Mouse (Mus musculus): ENCODE results near the gene 1110057P08Rik.
"Not testable (repeated sequence)": the region's sequence is repeated elsewhere in the genome, so short reads cannot be mapped to it uniquely, and the experiment has no call there.

1110057P08Rik gene

DNA sequence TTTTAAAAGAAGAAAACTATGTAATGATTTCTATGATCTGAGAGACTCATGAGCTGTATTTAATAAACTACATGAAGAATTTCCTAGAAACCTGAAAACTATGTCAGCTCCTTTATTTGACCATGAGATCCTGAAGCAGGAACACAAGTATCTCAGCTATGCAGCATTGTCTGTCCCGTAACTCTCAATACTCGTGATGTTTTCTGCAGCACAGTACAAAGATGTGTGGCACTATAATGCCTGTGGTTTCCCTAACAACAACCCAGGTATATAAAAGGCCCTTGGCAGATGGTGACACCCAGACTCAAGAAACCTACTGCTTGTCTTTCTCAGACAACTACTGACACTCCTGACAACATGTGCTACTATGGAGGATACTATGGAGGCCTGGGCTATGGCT, at the start of gene 1110057P08Rik:
Gene 1110057P08Rik, plus strand, starts transcription at position 301 of the 400 bp plus-strand sequence.
- no peak for DNase-seq

DNA sequence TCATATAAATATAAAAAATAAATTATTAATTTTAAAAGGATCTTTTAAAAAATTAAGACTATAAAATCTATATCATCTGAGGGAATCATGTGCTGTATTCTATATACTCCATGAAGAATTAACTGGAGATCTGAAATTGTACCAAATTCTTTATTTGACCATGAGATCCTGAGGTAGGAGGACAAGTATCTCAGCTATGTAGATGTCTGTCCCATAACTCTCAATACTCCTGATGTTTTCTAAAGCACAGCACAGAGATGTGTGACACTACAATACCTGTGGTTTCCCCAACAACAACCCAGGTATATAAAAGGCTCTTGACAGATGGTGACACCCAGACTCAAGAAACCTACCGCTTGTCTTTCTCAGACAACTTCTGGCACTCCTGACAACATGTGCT, 34.0 kb upstream of the 1110057P08Rik start, which contains the start of gene Gm6358:
Gene Gm6358, plus strand, starts transcription at position 301 of the 400 bp plus-strand sequence.
- no peak for DNase-seq

DNA sequence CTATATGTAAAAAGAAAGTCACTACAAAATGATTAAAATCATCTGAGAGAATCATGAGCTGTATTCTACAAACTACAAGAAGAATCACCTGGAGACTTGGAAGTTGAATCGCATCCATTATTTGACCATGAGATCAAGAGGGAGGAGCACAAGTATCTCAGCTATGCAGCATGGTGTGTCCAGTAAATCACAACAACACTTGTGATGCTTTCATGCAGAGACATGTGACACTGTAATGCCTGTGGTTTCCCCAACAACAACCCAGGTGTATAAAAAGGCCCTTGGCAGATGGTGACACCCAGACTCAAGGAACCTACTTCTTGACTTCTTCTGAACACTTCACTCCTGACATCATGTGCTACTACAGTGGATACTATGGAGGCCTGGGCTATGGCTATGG, 23.7 kb upstream of the 1110057P08Rik start, which contains the start of gene Gm10061:
Gene Gm10061, plus strand, starts transcription at position 301 of the 400 bp plus-strand sequence.
- no peak for DNase-seq

DNA sequence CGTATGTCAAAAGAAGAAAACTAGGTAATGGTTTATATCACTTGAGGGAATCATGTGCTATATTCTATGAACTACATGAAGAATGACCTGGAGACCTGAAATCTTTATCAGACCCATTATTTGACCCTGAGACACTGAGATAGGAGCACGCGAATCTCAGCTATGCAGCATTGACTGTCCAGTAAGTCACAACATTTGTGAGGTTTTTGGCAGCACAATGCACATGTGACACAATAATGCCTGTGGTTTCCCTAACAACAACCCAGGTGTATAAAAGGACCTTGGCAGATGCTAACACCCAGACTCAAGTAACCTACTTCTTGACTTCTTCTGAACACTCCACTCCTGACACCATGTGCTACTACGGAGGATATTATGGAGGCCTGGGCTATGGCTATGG, 16.9 kb upstream of the 1110057P08Rik start, which contains the start of gene Gm9789:
Gene Gm9789, plus strand, starts transcription at position 301 of the 400 bp plus-strand sequence.
- DNase-seq, result no peak

DNA sequence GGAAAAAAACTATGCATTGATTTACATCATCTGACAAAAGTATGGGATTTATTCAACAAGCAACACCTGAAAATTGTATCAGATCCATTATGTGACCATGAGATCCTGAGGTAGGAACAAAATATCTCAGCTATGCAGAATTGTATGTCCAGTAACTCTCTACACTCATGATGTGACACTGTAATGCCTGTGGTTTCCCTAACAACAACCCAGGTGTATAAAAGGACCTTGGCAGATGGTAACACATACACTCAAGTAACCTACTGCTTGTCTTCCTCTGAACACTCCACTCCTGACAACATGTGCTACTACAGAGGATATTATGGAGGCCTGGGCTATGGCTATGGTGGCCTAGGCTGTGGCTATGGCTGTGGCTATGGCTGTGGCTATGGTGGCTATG, 5.3 kb upstream of the 1110057P08Rik start, which contains the start of gene Gm7735:
Gene Gm7735, plus strand, starts transcription at position 301 of the 400 bp plus-strand sequence.
- not testable (repeated sequence) for DNase-seq

DNA sequence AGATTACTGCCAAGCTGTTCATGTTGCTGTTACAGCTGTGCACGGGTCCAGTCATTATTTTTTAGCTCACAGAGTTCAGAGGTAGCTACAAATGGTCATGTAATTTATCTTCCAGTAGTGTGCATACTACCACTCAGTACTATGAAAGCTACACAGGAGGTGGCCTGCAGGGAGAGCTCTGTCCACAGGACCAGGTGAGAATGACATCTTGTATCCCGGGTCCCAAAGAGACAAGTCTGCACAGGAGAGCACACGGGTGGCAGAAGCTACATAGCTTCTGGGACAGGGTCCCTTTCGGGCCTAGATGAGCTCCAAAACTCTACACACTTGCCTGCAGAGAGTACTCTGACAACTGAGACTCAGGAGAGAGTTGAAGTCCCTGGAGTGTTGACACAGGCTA, 14.1 kb downstream of the 1110057P08Rik start:
- DNase-seq, result peak; percentile 44

DNA sequence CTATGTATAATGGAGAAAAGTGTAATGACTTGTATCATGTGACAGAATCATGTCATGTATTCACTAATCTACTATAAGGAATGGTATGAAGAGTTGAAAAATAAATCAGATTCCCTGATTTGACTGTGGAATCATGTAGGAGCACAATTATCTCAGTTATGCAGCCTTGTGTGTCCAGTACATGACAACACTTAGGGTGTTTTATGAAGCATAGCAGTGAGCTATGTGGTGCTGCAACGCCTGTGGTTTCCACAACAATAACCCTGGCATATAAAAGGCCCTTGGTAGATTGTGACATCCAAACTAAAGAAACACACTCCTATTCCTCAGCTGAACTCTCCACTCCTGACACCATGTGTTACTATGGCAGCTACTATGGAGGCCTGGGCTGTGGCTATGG, 31.0 kb downstream of the 1110057P08Rik start, which contains the start of gene Krtap20-2:
Gene Krtap20-2, plus strand, starts transcription at position 301 of the 400 bp plus-strand sequence.
- DNase-seq, result no peak

Data from heart, adult 11 months (tissue).